Mouse (Mus musculus): ENCODE results near the gene Shld2. TPM values are rescaled to one million over a fixed set of nuclear protein-coding genes. Genes with fewer than 3 reads are reported as not detected.

The Shld2 gene
- polyA plus RNA-seq, 1 experiment: not detected

DNA sequence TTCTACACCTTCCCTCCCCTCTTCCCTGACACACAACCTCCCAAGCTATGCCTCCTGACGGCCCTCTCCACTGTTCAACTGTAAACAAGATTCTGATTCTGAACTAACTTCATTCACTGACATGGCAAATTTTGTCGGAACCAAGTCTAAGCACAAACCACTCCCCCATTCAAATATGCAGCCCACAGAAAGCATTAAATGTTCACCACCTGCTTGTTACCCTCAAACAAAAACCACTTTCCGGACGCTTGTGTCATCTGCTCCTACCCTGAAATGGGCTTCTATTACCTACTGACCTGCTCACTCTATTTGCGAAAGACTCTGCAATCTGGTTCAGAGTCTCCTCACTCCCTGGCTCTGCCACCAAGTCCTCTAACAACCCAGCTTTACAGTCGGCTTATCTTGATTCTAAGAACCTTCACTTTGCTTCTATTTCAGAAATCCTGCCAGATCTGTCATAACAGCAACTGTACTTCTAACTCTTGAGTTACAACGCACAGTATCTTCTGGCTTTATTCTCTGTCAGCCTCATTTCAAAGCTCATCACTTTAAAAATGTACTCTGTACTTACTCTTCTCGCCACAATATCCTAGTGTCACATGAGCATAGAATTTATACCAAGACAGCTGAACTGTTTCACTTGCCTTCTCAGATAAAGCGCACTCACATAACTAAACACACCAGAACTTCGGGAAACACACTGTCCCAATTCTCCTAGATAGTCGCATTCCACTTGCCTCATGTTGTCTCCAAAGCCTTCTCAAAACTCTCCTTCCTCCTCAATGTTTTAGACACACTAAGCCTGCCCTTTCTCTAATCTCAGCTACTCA is 11.2 kb downstream of the Shld2 start:
- H3K27ac ChIP-seq (ENCODE audit: insufficient read depth, low read depth, low read length): no peak overlapping the region
- H3K4me1 ChIP-seq (ENCODE audit: control insufficient read depth, insufficient read depth, low read length): peaks cover 3% of the 10 kb centered on the region
- TF ChIP-seq CTCF (IDR thresholded peaks at IDR 0.05; ENCODE audit: insufficient read depth, low read depth, low read length) (no peak), POLR2A (IDR thresholded peaks at IDR 0.05; ENCODE audit: insufficient read depth, low read depth, low read length) (no peak)
- no peak overlapping the region for H3K4me3 ChIP-seq (ENCODE audit: insufficient read depth, low read depth, low read length)
- WGBS: 76% methylated on average over 11 of the region's 11 CpGs

DNA sequence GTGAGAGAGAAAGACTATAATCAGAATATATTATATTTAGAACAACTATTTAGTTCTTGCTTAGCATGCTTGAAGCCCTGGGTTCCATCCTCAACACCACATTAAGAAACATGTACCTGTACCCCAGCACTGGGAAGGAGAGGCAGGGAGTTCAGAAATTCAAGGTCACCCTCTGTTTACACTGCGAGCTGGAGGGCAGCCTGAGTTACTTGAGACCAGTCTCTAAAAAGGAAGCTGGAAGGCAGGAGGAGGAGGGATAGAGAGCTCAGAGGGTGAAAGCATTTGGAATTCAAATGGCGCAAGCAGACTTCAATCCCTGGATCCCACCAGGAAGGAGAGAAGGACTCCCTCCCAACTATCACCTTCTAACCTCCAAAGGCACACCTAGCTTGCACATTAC is 12.7 kb downstream of the Shld2 start:
- H3K27ac ChIP-seq (ENCODE audit: insufficient read depth, low read depth, low read length): no peak overlapping the region

DNA sequence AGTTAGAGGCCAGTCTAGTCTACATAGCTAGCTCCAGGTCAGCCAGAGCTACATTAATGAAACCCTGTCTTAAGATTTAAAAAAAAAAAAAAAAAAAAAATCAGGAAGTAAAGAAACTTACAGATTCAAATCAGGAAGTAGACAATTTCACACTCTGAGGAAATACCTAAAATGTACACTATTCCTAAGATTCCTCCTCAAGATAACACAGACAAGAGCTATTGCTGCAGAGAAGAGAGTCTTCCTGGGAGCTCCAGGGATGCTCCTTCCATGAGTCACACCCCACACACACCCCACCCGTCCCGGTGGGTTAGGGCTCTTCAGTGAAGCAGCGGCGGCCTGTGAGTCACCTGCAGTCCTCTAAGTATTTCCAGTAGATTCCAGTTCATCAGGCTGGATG is 13.3 kb downstream of the Shld2 start:
- Histone ChIP-seq H3K27ac (ENCODE audit: insufficient read depth, low read depth, low read length) (no peak overlapping the region), H3K4me1 (ENCODE audit: control insufficient read depth, insufficient read depth, low read length) (peaks cover 3% of the 10 kb centered on the region), H3K4me3 (ENCODE audit: insufficient read depth, low read depth, low read length) (no peak overlapping the region)
- TF ChIP-seq POLR2A (IDR thresholded peaks at IDR 0.05; ENCODE audit: insufficient read depth, low read depth, low read length) (no peak), CTCF (IDR thresholded peaks at IDR 0.05; ENCODE audit: insufficient read depth, low read depth, low read length) (no peak)
- 39% methylated on average over 4 of the region's 4 CpGs for WGBS

More for the DNA sequence above, 12.7 kb downstream of the Shld2 start:
- Histone ChIP-seq H3K4me1 (ENCODE audit: control insufficient read depth, insufficient read depth, low read length) (peaks cover 3% of the 10 kb centered on the region), H3K4me3 (ENCODE audit: insufficient read depth, low read depth, low read length) (no peak overlapping the region)
- TF ChIP-seq CTCF (IDR thresholded peaks at IDR 0.05; ENCODE audit: insufficient read depth, low read depth, low read length) (no peak), POLR2A (IDR thresholded peaks at IDR 0.05; ENCODE audit: insufficient read depth, low read depth, low read length) (no peak)
- 81% methylated on average over 2 of the region's 2 CpGs for WGBS

DNA sequence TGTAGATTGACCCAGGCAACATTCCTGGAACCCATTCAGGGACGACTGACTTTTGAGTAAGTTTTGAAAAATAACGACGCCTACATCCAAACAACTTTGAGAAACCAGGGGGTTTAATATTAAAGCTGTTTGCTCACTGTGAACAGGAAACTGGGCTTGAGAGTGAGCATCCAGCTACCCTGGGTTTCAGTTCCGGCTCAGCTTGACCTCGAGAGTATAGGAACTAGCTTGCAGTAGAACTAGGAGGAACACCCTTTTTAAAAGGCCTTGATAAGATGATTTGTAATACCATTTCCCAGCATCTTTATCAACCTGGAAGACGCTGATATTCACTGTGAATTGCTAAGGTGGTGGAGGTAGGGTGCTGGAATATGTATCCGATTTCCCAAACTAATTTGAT is 13.9 kb downstream of the Shld2 start:
- TF ChIP-seq POLR2A (IDR thresholded peaks at IDR 0.05; ENCODE audit: insufficient read depth, low read depth, low read length): no peak
- TF ChIP-seq CTCF (IDR thresholded peaks at IDR 0.05; ENCODE audit: insufficient read depth, low read depth, low read length): no peak
- WGBS: 92% methylated on average over 7 of the region's 7 CpGs
- Histone ChIP-seq H3K27ac (ENCODE audit: insufficient read depth, low read depth, low read length) (no peak overlapping the region), H3K4me3 (ENCODE audit: insufficient read depth, low read depth, low read length) (no peak overlapping the region), H3K4me1 (ENCODE audit: control insufficient read depth, insufficient read depth, low read length) (peaks cover 3% of the 10 kb centered on the region)

DNA sequence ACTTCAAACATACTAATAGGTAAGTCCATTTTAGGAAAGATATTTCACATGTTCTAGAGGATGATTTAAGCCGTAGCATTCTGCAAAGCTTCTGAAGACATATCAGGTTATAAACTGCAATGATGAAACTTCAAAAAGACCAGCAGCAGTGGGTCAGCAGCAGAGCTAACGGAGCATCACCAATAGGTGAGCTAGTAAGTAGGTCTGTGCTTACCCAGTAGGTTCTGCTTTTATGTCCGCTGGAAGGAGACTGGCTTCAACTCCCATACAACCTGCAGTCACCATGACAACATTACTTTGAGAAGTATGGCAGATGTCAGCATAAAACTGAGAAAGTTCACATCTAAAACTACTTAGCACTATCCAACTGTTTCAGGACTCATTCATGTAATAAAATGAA is 16.7 kb downstream of the Shld2 start:
- Histone ChIP-seq H3K4me3 (ENCODE audit: insufficient read depth, low read depth, low read length) (no peak overlapping the region), H3K27ac (ENCODE audit: insufficient read depth, low read depth, low read length) (no peak overlapping the region), H3K4me1 (ENCODE audit: control insufficient read depth, insufficient read depth, low read length) (peaks cover 3% of the 10 kb centered on the region)
- TF ChIP-seq POLR2A (IDR thresholded peaks at IDR 0.05; ENCODE audit: insufficient read depth, low read depth, low read length): no peak
- no peak for TF ChIP-seq CTCF (IDR thresholded peaks at IDR 0.05; ENCODE audit: insufficient read depth, low read depth, low read length)
- WGBS: 98% methylated on average over 3 of the region's 3 CpGs

DNA sequence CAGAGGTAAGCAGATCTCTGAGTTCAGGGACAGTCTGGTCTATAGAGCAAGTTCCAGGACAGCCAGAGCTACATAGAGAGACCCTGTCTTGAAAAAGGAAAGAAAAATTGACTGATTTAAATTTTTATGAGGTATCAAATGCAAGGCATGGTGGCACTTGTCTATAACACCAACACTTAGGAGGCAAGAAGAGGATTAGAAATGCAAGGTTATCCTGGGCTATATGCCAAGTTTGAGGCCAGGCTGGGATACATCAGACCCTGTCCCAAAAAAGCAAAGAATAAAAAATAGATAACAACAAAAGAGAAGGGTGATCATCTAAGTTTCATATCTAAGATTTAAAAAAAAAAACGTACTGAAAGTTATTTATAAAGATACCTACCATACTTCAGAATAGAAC is 20.1 kb downstream of the Shld2 start:
- 79% methylated on average over 1 of the region's 1 CpGs for WGBS
- no peak for TF ChIP-seq POLR2A (IDR thresholded peaks at IDR 0.05; ENCODE audit: insufficient read depth, low read depth, low read length)
- TF ChIP-seq CTCF (IDR thresholded peaks at IDR 0.05; ENCODE audit: insufficient read depth, low read depth, low read length): no peak

DNA sequence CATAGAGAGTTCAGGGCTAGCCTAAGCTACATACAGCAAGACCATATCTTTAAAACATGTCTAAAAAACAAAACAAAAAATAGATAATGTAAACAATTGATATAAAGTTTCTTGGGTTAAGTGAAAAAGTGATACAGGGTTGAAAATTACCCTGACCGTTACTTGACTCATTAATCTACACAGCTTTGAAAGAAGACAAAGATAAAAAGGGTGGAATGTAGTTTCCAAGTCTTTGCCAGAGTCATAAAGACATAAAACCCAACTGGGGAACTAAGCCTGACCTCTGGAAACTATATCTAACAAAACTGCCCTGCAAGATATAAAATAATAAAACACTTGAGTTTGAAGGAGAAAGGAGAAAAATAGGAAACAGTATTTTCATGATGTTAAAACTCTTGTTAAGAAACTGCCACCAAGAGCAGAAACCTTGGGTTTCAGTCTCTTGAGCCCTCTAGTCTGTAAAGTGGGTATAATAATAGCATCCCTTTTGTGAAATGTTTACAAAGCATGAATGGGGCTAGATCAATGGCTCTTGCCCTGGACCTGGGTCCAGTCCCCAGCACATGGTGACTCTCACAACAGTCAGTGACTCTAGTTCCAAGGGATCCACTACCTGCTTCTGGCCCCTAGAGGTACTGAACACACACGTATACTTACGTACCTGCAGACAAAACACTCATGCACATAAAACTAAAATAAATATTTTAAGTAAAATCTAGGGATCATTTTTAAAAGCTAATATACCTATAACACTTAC is 20.9 kb downstream of the Shld2 start:
- Histone ChIP-seq H3K4me1 (ENCODE audit: control insufficient read depth, insufficient read depth, low read length) (no peaks in the 10 kb centered on the region), H3K27ac (ENCODE audit: insufficient read depth, low read depth, low read length) (no peak overlapping the region), H3K4me3 (ENCODE audit: insufficient read depth, low read depth, low read length) (no peak overlapping the region)
- TF ChIP-seq CTCF (IDR thresholded peaks at IDR 0.05; ENCODE audit: insufficient read depth, low read depth, low read length) (no peak), POLR2A (IDR thresholded peaks at IDR 0.05; ENCODE audit: insufficient read depth, low read depth, low read length) (no peak)
- 94% methylated on average over 3 of the region's 3 CpGs for WGBS

More for the DNA sequence above, 20.1 kb downstream of the Shld2 start:
- no peaks in the 10 kb centered on the region for H3K4me1 ChIP-seq (ENCODE audit: control insufficient read depth, insufficient read depth, low read length)
- H3K4me3 ChIP-seq (ENCODE audit: insufficient read depth, low read depth, low read length): no peak overlapping the region
- no peak overlapping the region for H3K27ac ChIP-seq (ENCODE audit: insufficient read depth, low read depth, low read length)

DNA sequence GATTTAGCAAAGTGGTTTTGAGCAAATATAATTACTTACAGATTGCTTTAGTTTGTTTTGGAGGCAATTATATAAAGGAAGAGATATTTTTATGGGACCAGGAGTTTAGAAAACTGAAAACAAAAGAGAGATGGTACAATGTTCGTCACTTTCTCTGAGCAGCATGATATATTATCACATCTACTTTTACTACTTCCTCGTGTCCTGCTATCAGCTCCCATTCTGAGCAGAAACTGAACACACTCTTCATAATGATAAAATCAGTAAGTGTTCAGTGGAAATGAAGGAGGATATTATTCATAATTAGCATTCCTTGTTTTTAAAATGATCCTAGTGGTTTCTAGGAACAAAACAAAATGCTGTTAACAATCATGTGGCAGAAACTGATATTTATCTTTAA is 21.9 kb downstream of the Shld2 start:
- Histone ChIP-seq H3K4me1 (ENCODE audit: control insufficient read depth, insufficient read depth, low read length) (no peaks in the 10 kb centered on the region), H3K4me3 (ENCODE audit: insufficient read depth, low read depth, low read length) (no peak overlapping the region), H3K27ac (ENCODE audit: insufficient read depth, low read depth, low read length) (no peak overlapping the region)
- TF ChIP-seq POLR2A (IDR thresholded peaks at IDR 0.05; ENCODE audit: insufficient read depth, low read depth, low read length): no peak
- TF ChIP-seq CTCF (IDR thresholded peaks at IDR 0.05; ENCODE audit: insufficient read depth, low read depth, low read length): no peak
- 89% methylated on average over 2 of the region's 2 CpGs for WGBS

DNA sequence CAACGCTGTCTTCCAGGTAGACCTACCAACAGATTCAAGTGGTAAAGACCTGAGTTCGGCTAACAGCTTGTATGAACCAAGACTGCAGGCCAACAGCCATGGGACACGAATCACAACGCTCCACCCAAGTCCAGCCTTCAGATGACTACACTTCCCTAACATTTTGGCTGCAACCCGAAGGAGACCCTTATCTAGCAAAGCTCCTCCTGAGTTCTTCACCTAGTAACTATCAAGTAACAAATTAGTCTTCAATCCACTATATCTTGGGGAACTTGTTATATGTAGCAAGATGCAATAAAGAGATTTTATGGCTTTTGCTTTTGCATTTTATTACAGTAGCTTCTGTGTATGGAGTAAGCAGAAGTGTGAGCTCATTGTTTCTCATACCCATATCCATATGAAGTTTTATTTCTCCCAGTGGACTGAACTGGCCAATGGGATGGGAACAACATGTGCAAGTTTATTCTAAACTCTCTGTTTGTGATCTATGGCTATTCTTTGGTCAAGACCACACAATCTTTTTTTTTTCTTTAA is 28.5 kb downstream of the Shld2 start:
- H3K27ac ChIP-seq (ENCODE audit: insufficient read depth, low read depth, low read length): no peak overlapping the region
- no peak overlapping the region for H3K4me3 ChIP-seq (ENCODE audit: insufficient read depth, low read depth, low read length)
- WGBS: 95% methylated on average over 5 of the region's 5 CpGs
- H3K4me1 ChIP-seq (ENCODE audit: control insufficient read depth, insufficient read depth, low read length): no peaks in the 10 kb centered on the region
- TF ChIP-seq CTCF (IDR thresholded peaks at IDR 0.05; ENCODE audit: insufficient read depth, low read depth, low read length) (no peak), POLR2A (IDR thresholded peaks at IDR 0.05; ENCODE audit: insufficient read depth, low read depth, low read length) (no peak)
